Mouse (Mus musculus) thymus, adult 2 months (tissue): ENCODE data around the gene Zfp598.

Source experiments
- CTCF ChIP-seq: fragments of 200-500 bp; IDR thresholded peaks from 2 replicates; pipeline ENCODE4 v1.5.1; 2012; ENCODE audit warnings: mild to moderate bottlenecking, control low read depth, low read length, moderate library complexity, borderline replicate concordance; ENCODE audit not compliant: control insufficient read depth, poor library complexity, insufficient read depth; ENCODE audit errors: extremely low read depth
- POLR2A ChIP-seq: fragments of 200-500 bp; IDR thresholded peaks from 2 replicates; pipeline ENCODE4 v1.6.1; 2012; ENCODE audit warnings: mild to moderate bottlenecking, low read length, control low read depth, moderate library complexity; ENCODE audit not compliant: control insufficient read depth, poor library complexity, insufficient read depth; ENCODE audit errors: extremely low read depth

DNA sequence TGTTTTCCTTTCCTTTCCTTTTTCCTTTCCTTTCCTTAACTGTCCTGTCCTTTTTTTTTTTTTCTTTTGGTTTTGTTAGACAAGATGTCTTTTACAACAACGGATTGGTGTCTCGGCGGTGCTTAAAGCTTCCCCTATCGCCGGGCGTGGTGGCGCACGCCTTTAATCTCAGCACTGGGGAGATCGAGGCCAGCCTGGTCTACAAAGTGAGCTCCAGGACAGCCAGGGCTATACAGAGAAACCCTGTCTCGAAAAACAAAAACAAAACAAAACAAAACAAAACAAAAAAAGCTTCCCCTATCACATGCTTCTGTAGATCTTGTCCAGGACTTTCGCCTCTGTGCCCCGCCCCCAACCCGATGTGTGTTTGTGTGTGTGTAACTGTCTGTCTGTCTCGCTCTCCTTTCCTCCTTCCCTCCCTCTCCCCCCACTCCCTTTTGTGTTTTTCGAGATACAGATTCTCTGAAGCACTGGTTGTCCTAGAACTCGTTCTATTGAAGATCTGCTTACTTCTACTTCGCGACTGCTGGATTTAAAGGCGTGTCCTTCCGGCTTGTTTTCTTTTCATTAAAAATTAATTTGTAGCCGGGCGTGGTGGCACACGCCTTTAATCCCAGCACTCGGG lies 38.4 kb downstream of the Zfp598 start:
- TF ChIP-seq CTCF (no peak), POLR2A (no peak)
